Mouse (Mus musculus): ENCODE data around the gene Tmem212.

Tmem212 gene

GRCm38 (mm10) chr3:27898178-27898577, 2.0 kb upstream of the Tmem212 start:
- no peak for DNase-seq

GRCm38 (mm10) chr3:27886578-27886977, 9.6 kb downstream of the Tmem212 start:
- no peak for DNase-seq

DNA sequence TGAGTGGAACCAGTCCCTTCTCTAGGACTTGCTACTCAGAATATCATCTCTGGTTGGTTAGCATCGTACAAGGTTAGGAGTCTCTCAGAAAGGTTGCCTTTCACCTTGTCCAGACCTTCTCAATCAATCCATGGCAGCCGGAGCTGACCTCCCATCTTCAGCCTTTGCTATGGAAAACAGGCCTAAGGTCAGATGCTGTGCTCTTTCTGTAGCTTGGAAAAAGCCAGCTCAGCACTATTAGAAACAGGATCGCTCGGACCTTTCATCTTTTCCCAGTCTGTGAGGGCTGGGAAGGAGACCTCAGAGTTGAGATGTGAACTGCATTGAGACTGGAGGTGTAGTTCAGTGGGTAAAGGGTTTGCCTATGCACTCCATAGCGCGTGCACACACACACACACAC, 10.6 kb downstream of the Tmem212 start:
- DNase-seq: no peak

DNA sequence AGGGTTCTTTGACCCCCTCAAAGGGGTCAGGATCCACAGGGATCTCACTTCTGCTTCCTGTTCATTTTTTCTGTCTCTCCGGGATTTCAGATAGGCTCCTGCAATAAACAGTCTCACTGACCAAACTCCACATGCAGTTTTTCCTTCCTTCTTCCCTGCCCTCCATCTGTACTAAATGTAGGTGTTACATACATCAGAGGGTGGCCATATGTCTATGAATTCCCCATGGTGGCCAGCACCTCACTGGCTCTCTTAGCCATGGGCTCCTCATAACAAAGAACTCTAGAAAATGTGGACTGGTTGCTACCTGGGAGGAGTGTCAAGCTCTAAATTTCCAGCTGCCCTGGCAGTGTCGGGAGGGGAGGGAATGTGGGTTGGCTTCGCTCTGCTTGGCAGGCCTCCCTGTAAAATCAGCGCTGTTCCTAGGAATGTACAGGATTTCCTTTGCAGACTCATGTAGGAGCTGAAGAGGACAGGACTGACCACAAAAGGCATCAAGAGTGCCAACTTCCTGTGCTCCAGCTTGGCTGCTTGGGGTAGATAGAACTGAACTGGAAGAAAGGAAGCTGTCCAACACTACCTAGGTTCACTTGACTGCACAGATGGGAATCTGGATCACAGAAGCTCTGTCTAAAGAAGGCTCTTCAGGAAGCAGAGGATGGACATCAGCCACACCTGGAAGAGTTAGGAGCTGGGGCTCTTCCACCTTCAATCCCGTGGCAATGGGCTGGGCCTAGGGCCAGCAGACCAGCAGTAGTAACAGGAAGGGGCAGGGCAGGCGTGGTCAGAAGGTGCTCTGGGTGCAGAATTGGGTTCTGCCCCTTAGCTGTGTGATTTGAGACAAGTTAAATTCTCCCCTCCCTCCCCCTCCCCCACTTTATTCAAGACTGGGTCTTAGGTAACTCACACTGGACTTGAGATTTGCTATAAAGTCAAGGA, 14.0 kb downstream of the Tmem212 start:
- DNase-seq: no peak

GRCm38 (mm10) chr3:27878854-27879610, 17.1 kb downstream of the Tmem212 start:
- DNase-seq: no peak

DNA sequence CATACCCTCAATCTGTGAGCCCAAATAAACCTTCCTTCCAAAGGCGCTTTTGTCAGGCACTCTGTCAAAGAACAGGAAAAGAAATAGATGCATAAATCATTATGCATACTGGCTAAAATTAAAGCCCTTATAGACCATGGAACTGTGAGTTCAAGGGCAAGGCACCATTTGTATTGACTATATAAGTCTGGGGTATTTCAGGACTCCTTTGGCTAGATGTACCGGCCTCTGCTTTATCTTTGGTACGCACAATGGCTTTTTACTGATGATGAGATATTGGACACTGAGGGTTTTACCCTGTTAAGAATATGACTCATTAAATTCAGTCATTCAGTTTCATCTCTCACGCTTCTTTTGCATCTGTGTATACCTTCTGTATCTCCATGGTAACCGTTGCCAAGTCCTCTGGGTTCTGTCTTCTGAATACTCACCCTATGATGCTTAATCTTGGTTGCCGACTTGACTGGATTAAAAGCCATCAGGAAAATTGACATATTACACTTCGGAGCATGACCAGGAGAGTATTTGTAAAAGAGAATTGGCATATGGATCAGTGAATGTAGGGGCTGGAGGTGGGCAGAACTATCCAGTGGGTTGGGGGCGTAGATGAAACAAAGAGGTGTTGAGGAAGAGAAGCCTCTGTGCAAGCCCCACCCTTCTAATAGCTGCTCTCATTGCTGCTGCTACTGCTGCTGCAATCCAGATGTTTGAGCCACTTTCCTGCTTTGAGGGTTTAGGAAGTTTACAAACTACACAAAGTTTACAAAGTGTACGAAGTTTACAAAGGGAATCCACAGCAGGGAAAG, 22.7 kb downstream of the Tmem212 start:
- DNase-seq: no peak

DNA sequence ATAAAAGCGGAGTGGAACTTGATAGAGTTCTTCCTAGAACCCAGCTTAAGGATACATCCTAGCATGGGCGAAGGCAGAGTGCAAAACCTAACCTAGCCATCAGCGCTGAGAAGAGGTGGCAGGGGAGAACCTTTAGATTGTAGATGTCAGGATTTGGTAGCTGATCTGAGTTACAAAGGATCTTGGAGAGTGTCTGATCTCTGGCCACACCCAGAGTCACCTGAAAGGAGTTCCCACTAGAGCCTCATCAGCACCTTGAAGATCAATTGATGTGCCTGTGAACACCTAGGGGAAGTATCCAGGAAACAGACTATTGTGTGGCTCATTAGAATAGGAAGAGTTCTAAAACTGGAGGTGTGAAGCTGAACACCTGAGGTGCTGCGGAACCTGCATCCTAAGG, 23.7 kb downstream of the Tmem212 start:
- DNase-seq: no peak

DNA sequence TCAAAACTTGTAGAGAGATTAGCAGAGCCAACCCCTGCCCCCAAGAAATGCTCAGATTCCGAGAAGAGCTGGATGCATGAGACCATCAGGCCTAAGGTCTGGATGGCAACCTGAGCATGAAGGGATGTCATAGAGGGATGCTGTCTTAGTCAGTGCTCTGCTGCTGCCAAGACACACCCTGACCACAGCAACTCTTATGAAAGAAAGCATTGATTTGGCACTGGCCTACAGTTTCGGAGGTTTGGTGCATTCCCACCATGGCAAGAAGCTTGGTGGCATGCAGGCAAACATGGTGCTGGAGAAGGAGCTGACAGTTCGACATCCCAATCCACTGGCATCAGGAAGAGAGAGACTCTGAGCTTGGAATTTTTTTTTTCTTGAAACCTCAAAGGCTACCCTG, 24.3 kb downstream of the Tmem212 start:
- no peak for DNase-seq

- DNase-seq: no peak
Measured at GRCm38 (mm10) chr3:27871371-27871770, 24.8 kb downstream of the Tmem212 start.

GRCm38 (mm10) chr3:27868681-27869080, 27.5 kb downstream of the Tmem212 start:
- no peak for DNase-seq

- no peak for DNase-seq
Measured at GRCm38 (mm10) chr3:27867731-27868130, 28.4 kb downstream of the Tmem212 start.

GRCm38 (mm10) chr3:27862821-27863740, 33.1 kb downstream of the Tmem212 start:
- peak; percentile 9 for DNase-seq

DNA sequence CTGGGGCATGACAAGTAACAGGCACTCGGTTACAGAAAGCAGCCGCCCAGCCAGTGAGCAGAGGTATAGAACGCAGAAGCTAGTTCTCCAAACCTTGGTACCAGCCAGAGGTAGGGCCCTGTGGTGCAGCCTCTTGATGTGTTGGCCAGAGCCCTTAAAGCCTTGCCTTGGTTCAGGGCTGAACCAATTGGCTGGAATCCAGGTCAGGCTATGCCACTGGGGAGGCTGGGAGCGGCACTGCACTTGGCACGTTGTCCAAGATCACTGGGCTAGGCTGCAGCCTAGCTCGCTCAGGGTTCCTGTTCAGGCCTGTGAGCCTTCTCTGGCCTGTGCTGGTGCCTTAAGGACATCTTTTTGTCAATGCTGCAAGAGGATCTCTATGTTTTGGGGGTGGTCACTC, 34.6 kb downstream of the Tmem212 start:
- peak; percentile 6 for DNase-seq

DNA sequence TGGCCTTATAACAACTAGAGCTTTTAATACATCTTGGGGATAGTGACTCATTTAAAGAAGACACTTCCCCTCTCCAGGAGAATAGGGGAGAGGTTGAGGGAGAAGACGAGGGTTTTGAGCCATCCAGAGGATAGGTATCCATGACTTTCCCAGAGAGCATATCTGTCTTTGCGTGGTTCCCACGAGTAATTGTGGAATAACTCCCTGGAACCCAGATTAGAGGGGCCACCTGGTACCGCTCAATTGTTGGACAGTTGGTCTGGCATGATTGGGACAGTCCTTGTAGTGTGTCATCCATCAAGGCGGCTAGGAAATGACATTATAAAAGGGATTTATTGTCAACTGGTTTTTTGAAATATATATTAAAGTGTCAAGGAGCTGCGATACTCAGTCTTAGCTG, 35.1 kb downstream of the Tmem212 start:
- no peak for DNase-seq

- no peak for DNase-seq
Measured at GRCm38 (mm10) chr3:27859161-27859561, 37.0 kb downstream of the Tmem212 start.

DNA sequence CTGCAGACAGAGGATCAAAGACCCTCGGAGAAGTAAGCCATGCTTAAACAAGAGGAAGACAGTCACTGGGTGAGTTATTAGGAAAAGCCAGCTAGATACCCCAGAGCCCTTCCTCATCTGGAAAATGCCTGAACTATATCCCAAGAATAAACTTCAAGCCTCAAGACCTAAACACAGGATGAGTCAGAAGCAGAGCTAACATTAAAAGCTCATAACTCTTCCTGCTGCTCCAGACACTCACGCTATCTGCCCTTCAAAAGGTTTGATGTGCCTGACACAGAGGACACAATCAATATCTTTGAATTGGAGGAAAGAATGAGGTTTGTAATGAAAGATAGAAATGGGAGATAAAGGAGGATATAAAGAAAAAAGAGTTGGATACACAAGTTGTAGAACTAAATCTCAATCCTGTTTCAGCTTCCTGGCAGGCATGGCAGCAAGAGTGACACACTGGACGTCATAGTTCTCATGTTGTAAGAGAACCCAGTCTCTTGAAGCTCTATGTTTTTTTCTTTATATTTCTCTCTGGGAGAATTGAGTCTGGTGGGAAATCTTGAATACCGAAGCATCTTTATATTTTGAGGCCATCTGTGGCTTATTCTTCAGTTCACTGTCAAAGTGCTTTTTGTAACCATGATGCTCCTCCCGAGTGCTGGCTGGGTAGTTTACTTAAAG, 37.6 kb downstream of the Tmem212 start:
- DNase-seq: no peak

GRCm38 (mm10) chr3:27856288-27856687, 39.9 kb downstream of the Tmem212 start:
- DNase-seq: no peak

DNA sequence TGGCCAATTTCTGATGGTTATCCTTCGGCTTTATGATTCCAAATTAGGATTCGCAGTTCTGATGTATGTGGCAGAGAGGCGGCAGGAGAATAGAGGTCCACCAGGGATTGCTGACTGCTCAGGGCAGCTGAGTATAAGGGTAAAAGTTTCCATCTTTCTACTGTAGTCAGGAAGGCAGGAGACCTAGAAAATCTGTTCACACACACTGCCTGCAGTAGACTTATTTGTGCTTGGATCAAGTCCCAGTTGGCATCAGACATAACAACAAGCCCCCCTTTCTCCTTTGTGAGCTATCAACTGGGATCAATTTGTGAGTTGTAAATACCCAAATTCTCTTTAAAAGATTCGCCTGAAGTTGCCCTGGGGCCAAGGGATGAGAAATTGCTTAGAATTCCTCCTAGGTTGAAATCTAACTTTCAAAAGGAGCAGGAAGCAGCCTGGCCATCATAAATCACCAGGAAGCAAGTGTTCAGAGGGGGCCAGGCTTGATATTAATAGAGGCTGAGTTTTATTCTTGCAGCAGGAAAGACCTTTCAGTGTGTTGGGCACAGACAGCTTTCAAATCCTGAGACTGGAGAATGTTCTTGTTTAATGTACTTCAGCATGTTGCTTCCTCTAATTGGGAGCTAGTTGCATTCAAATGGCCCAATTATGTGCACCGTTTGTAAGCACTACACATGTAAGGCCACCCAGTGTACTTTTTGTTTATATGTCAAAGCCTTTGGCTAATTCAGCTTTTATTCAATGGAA, 41.6 kb downstream of the Tmem212 start:
- no peak for DNase-seq

GRCm38 (mm10) chr3:27843266-27843665, 52.9 kb downstream of the Tmem212 start:
- DNase-seq: no peak

DNA sequence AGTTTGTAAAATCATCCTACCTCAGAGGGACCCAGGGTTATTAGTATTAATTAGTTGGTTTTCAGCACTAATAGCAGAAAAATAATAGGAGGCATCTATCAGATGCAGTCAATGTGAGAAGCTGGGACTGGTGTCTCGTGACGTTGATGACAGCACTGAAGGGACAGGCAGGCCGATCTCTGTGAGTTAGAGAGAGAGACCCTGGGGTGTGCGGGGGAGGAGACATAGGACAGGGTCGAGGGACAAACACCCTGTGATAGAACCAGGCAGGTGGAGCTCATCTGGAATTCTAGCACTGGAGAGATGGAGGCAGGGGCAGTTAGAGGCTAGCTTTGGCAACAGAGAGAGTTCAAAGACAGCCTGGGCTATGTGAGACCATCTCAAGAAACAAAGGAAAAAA, 53.3 kb downstream of the Tmem212 start:
- DNase-seq: no peak

GRCm38 (mm10) chr3:27840311-27840710, 55.9 kb downstream of the Tmem212 start:
- no peak for DNase-seq
